Mouse (Mus musculus): ENCODE measurements around the gene Nol9. TPM values are rescaled to one million over a fixed set of nuclear protein-coding genes. Genes with fewer than 3 reads are reported as not detected.

Gene Nol9
- polyA plus RNA-seq, 1 experiment from 2014 or later = 26.0 TPM

DNA sequence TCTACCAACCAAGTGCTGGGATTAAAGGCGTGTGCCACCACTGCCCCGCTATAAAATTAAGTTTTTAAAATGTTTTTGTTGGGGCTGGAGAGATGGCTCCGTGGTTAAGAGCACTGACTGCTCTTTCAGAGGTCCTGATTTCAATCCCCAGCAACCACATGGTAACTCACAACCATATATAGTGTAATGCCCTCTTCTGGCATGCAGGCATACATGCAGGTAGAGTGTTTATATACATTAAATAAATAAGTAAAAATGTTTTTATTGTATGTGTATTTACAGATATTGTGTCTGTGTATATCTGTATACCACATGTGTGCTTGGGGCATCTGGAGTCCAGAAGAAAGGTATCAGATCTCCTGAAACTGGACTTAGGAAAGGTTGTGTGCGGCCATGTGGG, 37.8 kb upstream of the Nol9 start:
- H3K9me3 ChIP-seq (replicated peaks) = no peaks in the 10 kb centered on the region
- no peak overlapping the region for H3K4me3 ChIP-seq (replicated peaks)
- peaks cover 11% of the 10 kb centered on the region for H3K4me1 ChIP-seq
- H3K9ac ChIP-seq (replicated peaks) = no peak overlapping the region
- no peak overlapping the region for H3K4me2 ChIP-seq
- ATAC-seq (ENCODE audit: low FRiP score) = no peak
- 68% methylated on average over 4 of the region's 4 CpGs for WGBS
- no peak overlapping the region for H3K27ac ChIP-seq (replicated peaks)
- H3K27me3 ChIP-seq (replicated peaks) = peaks cover 2% of the 10 kb centered on the region
- H3K36me3 ChIP-seq = no peaks in the 10 kb centered on the region

DNA sequence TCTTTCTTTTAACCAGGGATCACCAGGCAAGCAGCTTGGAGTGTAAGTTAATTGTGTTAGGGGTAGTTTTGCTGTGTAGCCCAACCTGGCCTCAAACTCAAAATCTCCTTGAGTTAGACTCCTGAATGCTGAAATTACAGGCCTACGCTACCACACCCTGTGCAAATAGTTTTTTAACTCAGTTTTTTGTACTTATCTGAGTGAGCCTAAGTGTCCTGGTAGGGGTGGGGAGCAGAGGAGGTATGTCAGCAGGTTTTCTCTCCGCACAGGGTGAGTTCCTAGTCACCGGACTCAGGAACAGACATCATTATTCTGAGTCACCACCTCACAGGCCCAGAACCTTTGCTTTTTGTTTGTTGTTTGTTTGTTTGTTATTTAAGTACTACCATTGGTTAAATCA, 37.1 kb upstream of the Nol9 start:
- WGBS = 94% methylated on average over 3 of the region's 3 CpGs
- H3K4me3 ChIP-seq (replicated peaks) = no peak overlapping the region
- no peak overlapping the region for H3K9ac ChIP-seq (replicated peaks)
- H3K9me3 ChIP-seq (replicated peaks) = no peaks in the 10 kb centered on the region
- no peak overlapping the region for H3K4me2 ChIP-seq
- no peak overlapping the region for H3K27ac ChIP-seq (replicated peaks)
- H3K27me3 ChIP-seq (replicated peaks) = peaks cover 9% of the 10 kb centered on the region
- peaks cover 8% of the 10 kb centered on the region for H3K4me1 ChIP-seq
- no peaks in the 10 kb centered on the region for H3K36me3 ChIP-seq
- ATAC-seq (ENCODE audit: low FRiP score) = no peak

DNA sequence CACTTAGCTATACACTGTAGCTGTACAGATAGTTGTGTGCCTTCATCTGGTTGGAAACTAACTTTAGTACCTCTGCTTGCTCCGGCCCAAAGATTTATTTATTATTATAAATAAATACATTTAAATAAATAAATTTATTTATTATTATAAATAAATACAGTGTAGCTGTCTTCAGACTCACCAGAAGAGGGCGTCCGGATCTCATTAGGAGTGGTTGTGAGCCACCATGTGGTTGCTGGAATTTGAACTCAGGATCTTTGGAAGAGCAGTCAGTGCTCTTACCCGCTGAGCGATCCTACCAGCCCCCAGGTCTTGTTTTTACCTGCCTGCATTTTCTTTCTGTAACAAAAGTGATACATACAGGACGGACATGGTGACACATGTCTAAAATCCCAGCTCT, 33.0 kb upstream of the Nol9 start:
- 85% methylated on average over 6 of the region's 6 CpGs for WGBS
- H3K9ac ChIP-seq (replicated peaks) = no peak overlapping the region
- peaks cover 32% of the 10 kb centered on the region for H3K4me1 ChIP-seq
- ATAC-seq (ENCODE audit: low FRiP score) = no peak
- H3K27me3 ChIP-seq (replicated peaks) = peaks cover 29% of the 10 kb centered on the region
- no peaks in the 10 kb centered on the region for H3K9me3 ChIP-seq (replicated peaks)
- H3K4me2 ChIP-seq = no peak overlapping the region
- H3K36me3 ChIP-seq = no peaks in the 10 kb centered on the region
- no peak overlapping the region for H3K4me3 ChIP-seq (replicated peaks)
- no peak overlapping the region for H3K27ac ChIP-seq (replicated peaks)

DNA sequence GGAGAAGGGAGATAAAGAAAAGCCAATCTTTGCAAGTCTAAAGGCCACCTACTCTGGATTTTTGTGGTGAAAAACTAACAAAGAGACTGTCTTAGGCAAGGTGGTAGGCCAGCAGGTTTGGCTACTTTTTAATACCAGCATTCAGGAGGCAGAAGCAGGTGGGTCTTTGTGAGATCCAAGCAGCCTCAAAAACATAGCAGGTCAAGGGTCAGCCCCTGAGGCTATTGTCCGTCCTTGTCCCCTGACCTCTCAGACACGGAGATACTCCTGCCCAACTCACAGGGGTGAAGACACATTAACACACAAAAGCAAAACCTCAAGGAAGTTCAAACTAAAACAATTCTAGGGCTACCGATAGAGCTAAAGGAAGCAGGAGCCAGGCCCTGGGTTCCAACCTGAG, 32.3 kb upstream of the Nol9 start:
- peaks cover 39% of the 10 kb centered on the region for H3K4me1 ChIP-seq
- WGBS = 19% methylated on average over 3 of the region's 3 CpGs

DNA sequence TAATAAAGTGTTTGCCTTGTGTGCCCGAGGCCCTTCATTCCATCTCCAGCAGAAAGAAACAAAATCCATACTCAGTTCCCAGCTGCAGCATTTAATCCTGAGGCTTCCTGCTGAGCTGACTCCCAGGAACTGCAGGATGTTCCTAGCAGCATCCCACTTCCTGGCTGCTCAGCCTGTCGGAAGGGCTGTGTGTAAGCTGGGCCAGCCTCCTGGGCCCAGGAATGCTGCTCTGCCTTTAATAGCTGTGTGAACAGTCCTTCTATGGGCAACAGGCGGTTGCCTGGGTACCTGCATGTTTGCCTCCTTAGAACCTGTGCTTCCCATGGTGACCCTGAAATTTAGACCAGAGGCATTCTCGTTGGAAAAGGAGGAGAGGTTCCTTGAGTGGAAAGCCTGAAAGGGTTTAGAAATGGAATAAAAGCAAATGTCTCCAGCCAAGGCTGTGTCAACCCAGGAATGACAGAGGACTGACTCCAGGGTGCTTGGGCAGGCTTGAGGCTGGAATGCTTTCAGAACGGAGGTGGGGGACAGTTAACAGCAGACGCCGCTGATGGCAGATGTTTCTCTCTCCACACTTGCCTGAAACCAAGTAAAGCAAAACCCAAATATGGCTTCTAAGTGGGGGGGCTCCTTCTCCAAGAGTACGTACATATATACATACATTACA, 31.5 kb upstream of the Nol9 start:
- Histone ChIP-seq H3K4me1 (peaks cover 42% of the 10 kb centered on the region), H3K9ac (replicated peaks) (0 out of 2 replicates have a peak overlapping the region, but pooled peaks have one; percentile 66), H3K4me3 (replicated peaks) (peak overlapping the region; percentile 85), H3K27me3 (replicated peaks) (peaks cover 34% of the 10 kb centered on the region), H3K36me3 (peaks cover 7% of the 10 kb centered on the region), H3K4me2 (peak overlapping the region; percentile 100), H3K9me3 (replicated peaks) (no peaks in the 10 kb centered on the region), H3K27ac (replicated peaks) (peak overlapping the region; percentile 87)
- 8% methylated on average over 8 of the region's 8 CpGs for WGBS
- ATAC-seq (ENCODE audit: low FRiP score) = no peak

More for the DNA sequence above, 32.3 kb upstream of the Nol9 start:
- Histone ChIP-seq H3K4me2 (no peak overlapping the region), H3K36me3 (no peaks in the 10 kb centered on the region), H3K9ac (replicated peaks) (no peak overlapping the region), H3K27ac (replicated peaks) (no peak overlapping the region), H3K4me3 (replicated peaks) (no peak overlapping the region), H3K27me3 (replicated peaks) (peaks cover 34% of the 10 kb centered on the region), H3K9me3 (replicated peaks) (no peaks in the 10 kb centered on the region)
- ATAC-seq (ENCODE audit: low FRiP score) = no peak

DNA sequence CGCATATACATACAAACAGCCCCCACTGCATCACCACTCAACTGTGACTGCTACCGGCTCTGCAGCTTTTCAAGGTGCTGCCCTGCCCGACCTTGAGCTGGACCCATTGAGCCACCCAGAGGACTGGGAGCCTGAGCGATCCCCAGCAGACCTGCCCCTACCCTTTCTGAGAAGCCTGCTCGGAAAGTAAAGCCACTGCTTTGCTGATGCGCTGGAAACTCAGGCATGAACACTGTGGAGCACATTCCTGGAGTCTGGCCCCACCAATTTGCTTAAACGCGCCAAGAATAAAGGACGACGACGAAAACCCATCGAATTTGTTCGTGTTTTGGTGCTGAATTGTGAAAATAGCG, 31.0 kb upstream of the Nol9 start:
- Histone ChIP-seq H3K27ac (replicated peaks) (peak overlapping the region; percentile 87), H3K9ac (replicated peaks) (peak overlapping the region; percentile 66)
- 0 out of 2 replicates have a peak, but pooled peaks have one; percentile 14 for ATAC-seq (ENCODE audit: low FRiP score)

DNA sequence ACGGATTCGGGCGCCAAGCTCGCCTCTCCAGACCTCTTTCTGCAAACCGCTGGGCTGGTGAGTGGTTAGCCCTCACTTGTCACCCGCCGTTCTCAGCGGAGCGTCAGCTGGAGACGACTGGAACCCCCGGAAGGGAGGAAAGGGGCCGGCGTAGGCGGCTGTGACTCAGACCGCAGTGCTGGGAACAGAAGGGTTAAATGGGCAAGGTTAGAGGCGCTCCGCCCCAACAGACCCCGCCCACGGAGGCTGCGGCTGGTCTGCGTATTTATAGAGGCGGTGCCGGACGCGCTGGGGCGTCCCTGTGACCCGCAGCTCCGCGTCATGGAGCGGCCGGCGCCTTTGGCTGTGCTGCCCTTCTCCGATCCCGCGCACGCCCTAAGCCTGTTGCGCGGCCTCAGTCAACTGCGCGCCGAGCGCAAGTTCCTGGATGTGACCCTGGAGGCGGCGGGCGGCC, 30.5 kb upstream of the Nol9 start, which contains the start of gene Klhl21:
Klhl21 (plus strand) TSS at position 182 of the 454 bp plus-strand sequence.
- ATAC-seq (ENCODE audit: low FRiP score) = peak; percentile 91
- Histone ChIP-seq H3K9me3 (replicated peaks) (no peaks in the 10 kb centered on the region), H3K36me3 (peaks cover 7% of the 10 kb centered on the region), H3K9ac (replicated peaks) (peak within 1 kb of the TSS; percentile 66), H3K4me1 (peaks cover 42% of the 10 kb centered on the region), H3K4me3 (replicated peaks) (peak within 1 kb of the TSS; percentile 85), H3K4me2 (peak within 1 kb of the TSS; percentile 100), H3K27ac (replicated peaks) (peak within 1 kb of the TSS; percentile 87), H3K27me3 (replicated peaks) (peaks cover 34% of the 10 kb centered on the region)
- under 1% methylated on average over 45 of the region's 45 CpGs for WGBS

More for the DNA sequence above, 31.0 kb upstream of the Nol9 start:
- H3K27me3 ChIP-seq (replicated peaks) = peaks cover 34% of the 10 kb centered on the region
- WGBS = under 1% methylated on average over 14 of the region's 14 CpGs
- H3K4me1 ChIP-seq = peaks cover 42% of the 10 kb centered on the region
- peak overlapping the region; percentile 85 for H3K4me3 ChIP-seq (replicated peaks)
- no peaks in the 10 kb centered on the region for H3K9me3 ChIP-seq (replicated peaks)
- H3K4me2 ChIP-seq = peak overlapping the region; percentile 100
- H3K36me3 ChIP-seq = peaks cover 7% of the 10 kb centered on the region

DNA sequence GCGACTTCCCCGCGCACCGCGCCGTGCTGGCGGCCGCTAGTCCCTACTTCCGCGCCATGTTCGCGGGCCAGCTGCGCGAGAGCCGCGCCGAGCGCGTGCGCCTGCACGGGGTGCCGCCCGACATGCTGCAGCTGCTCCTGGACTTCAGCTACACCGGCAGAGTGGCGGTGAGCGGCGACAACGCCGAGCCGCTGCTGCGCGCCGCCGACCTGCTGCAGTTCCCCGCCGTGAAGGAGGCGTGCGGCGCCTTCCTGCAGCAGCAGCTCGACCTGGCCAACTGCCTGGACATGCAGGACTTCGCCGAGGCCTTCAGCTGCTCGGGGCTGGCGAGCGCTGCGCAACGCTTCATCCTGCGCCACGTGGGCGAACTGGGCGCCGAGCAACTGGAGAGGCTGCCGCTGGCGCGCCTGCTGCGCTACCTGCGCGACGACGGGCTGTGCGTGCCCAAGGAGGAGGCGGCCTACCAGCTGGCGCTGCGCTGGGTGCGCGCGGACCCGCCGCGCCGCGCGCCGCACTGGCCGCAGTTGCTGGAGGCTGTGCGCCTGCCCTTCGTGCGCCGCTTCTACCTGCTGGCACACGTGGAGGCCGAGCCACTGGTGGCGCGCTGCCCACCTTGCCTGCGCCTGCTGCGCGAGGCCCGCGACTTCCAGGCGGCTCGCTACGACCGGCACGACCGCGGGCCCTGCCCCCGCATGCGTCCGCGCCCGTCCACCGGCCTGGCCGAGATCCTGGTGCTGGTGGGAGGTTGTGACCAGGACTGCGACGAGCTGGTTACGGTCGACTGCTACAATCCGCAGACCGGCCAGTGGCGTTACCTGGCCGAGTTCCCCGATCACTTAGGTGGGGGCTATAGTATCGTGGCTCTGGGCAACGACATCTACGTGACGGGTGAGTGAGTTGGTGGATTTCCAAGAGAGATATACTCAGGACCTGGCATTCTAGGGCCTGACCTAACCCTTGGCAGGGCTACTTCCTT, 29.8 kb upstream of the Nol9 start:
- Histone ChIP-seq H3K4me2 (peak overlapping the region; percentile 100), H3K9ac (replicated peaks) (peak overlapping the region; percentile 66), H3K27me3 (replicated peaks) (peaks cover 34% of the 10 kb centered on the region), H3K4me3 (replicated peaks) (peak overlapping the region; percentile 85), H3K36me3 (peaks cover 14% of the 10 kb centered on the region), H3K9me3 (replicated peaks) (no peaks in the 10 kb centered on the region), H3K4me1 (peaks cover 42% of the 10 kb centered on the region), H3K27ac (replicated peaks) (peak overlapping the region; percentile 87)
- under 1% methylated on average over 109 of the region's 115 CpGs for WGBS
- ATAC-seq (ENCODE audit: low FRiP score) = peak; percentile 78

DNA sequence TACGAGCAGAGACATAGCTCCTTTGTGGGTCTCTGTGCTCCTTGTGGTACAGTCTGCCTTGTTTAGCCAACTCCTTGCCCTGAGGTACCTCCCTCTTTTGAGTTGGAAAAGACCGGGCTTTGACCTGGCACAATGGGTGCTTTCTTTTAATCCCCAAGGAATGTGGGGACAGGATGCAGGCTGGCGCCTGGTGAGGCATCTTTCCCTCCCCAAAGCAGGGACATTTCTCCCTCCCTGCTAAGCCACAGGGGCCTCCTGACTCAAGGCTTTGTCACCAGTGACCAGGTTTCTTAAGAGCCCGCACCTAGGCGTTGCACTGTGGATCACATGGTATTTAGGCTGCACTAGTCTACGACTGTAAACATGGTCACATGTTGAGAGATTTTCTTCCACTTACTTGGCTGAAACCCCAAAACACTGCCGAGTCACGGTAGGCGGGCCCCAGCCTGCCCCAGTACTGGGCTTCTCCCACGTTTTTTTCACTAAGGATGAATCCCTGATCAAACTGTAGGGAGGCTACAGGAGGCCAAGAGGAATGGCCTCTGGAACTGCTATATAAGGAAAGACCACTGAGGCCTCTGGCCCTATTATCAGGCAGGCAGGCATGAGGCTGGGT, 28.9 kb upstream of the Nol9 start:
- H3K27ac ChIP-seq (replicated peaks) = 0 out of 2 replicates have a peak overlapping the region, but pooled peaks have one; percentile 28
- 6% methylated on average over 10 of the region's 10 CpGs for WGBS
- peaks cover 34% of the 10 kb centered on the region for H3K27me3 ChIP-seq (replicated peaks)
- peak overlapping the region; percentile 100 for H3K4me2 ChIP-seq
- H3K4me3 ChIP-seq (replicated peaks) = peak overlapping the region; percentile 85
- no peak for ATAC-seq (ENCODE audit: low FRiP score)
- H3K4me1 ChIP-seq = peaks cover 42% of the 10 kb centered on the region
- peaks cover 22% of the 10 kb centered on the region for H3K36me3 ChIP-seq
- peak overlapping the region; percentile 66 for H3K9ac ChIP-seq (replicated peaks)
- H3K9me3 ChIP-seq (replicated peaks) = no peaks in the 10 kb centered on the region

DNA sequence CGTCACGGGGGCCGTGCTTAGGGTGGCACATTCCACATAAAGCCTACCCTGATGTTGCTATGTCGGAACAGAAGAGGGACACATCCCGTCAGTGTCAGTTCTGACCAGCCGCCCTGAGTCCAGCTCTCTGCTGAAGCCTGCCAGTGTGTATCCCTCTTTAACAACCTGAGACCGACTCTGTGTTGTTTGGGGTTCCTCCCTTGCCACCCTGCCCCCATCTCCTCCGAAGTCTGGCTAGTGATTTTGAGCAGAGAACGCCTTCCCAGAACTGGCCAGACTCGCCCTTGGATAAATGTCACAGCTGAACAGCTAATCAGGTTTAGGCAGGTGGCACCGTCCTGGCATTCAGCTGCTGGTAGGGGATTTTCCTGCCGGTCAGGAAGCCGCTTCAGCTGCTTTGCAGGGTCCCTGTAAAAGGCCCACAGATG, 28.4 kb upstream of the Nol9 start:
- Histone ChIP-seq H3K4me2 (peak overlapping the region; percentile 100), H3K27ac (replicated peaks) (no peak overlapping the region), H3K36me3 (peaks cover 27% of the 10 kb centered on the region), H3K27me3 (replicated peaks) (peaks cover 34% of the 10 kb centered on the region), H3K4me3 (replicated peaks) (peak overlapping the region; percentile 85), H3K4me1 (peaks cover 42% of the 10 kb centered on the region), H3K9me3 (replicated peaks) (no peaks in the 10 kb centered on the region), H3K9ac (replicated peaks) (peak overlapping the region; percentile 66)
- ATAC-seq (ENCODE audit: low FRiP score) = no peak
- 13% methylated on average over 13 of the region's 13 CpGs for WGBS

DNA sequence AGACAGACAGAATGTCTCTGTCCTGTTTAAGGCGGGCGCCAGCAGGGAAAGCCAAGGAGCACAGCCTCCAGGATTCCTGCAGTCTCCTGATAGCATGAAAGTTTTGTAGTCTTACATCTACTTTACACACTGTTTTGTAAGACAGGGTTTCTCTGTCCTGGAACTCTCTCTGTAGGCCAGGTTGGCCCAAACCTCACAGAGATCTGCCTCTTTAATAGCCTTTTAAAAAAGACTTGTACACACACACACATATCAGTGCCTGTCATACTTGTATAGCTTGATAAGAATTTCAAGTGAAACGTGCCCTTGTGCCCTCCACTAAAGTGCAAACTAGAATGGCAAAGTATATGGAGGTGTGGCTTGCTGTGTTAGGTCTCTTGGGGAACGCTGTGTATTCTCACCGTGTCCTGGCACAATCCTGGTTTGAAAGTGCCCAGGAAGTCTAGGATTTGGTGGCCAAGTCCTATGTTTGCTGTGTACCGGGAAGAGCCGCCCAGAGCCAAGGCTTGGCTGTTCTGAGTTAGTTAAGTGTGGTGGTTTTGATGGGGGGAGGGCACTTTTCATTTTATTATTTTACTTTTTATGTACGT, 27.9 kb upstream of the Nol9 start:
- Histone ChIP-seq H3K4me1 (peaks cover 42% of the 10 kb centered on the region), H3K4me3 (replicated peaks) (peak overlapping the region; percentile 85), H3K4me2 (peak overlapping the region; percentile 100), H3K9me3 (replicated peaks) (no peaks in the 10 kb centered on the region), H3K27me3 (replicated peaks) (peaks cover 33% of the 10 kb centered on the region), H3K36me3 (peaks cover 31% of the 10 kb centered on the region), H3K9ac (replicated peaks) (no peak overlapping the region), H3K27ac (replicated peaks) (no peak overlapping the region)
- no peak for ATAC-seq (ENCODE audit: low FRiP score)
- 84% methylated on average over 8 of the region's 8 CpGs for WGBS

Data from neural tube, embryonic 15.5 days (tissue).